Mouse (Mus musculus) neural tube, embryonic 14.5 days (tissue): ENCODE measurements around the gene Ugt1a6a. TPM values are rescaled to one million over a fixed set of nuclear protein-coding genes. Genes with fewer than 3 reads are reported as not detected.

Experiments used
- ATAC-seq: fragments of 200-750 bp; cut with Nextera tagmentation; 2 replicates; pipeline ENCODE4 v1.8.0; 2017; ENCODE audit warnings: low read depth, mild to moderate bottlenecking, moderate TSS enrichment, moderate library complexity
- H3K27ac ChIP-seq: fragments of 300-500 bp; sonication (generic); 2 replicates; pipeline ENCODE4 v1.5.1; 2014; ENCODE audit warnings: low read depth, mild to moderate bottlenecking, control low read depth, low read length, moderate library complexity, mixed read lengths
- H3K27me3 ChIP-seq: fragments of 300-500 bp; sonication (generic); 2 replicates; pipeline ENCODE4 v1.6.1; 2014; ENCODE audit warnings: low read length; ENCODE audit not compliant: control insufficient read depth, insufficient read depth
- H3K36me3 ChIP-seq: fragments of 300-500 bp; sonication (generic); 2 replicates; pipeline ENCODE4 v1.6.1; 2014; ENCODE audit warnings: low read length, mixed read lengths; ENCODE audit not compliant: control insufficient read depth, insufficient read depth
- H3K4me1 ChIP-seq: fragments of 300-500 bp; sonication (generic); 2 replicates; pipeline ENCODE4 v1.6.1; 2014; ENCODE audit warnings: low read length; ENCODE audit not compliant: control insufficient read depth, insufficient read depth
- H3K4me2 ChIP-seq: fragments of 300-500 bp; sonication (generic); 2 replicates; pipeline ENCODE4 v1.6.1; 2014; ENCODE audit warnings: mild to moderate bottlenecking, low read depth, low read length, control low read depth
- H3K4me3 ChIP-seq: fragments of 300-500 bp; sonication (generic); 2 replicates; pipeline ENCODE4 v1.5.1; 2014; ENCODE audit warnings: low read depth, low read length, control low read depth, mixed read lengths
- H3K9ac ChIP-seq: fragments of 300-500 bp; sonication (generic); replicated peaks from 2 replicates; pipeline ENCODE4 v1.6.1; 2014; ENCODE audit warnings: low read depth, mild to moderate bottlenecking, control low read depth, low read length, mixed read lengths
- H3K9me3 ChIP-seq: fragments of 300-500 bp; sonication (generic); 2 replicates; pipeline ENCODE4 v1.6.1; 2016; ENCODE audit warnings: low read length; ENCODE audit not compliant: control insufficient read depth
- WGBS: fragments of 180-500 bp; shearing (Covaris S2); extraction: QIAGEN DNeasy Blood & Tissue Kit; methylation state at CpG from one replicate; pipeline ENCODE4 v1.1.7; 2014; 5-methylcytosine and 5-hydroxymethylcytosine counted together
- polyA plus RNA-seq: library from polyadenylated mRNA; unstranded; fragments of >200 nt; fragmentation: Nextera tagmentation; extraction: Ambion mirVana; gene quantifications from 2 replicates; pipeline ENCODE4 v1.2.1, GENCODE M21; 2014

Ugt1a6a gene
- polyA plus RNA-seq, 1 experiment from 2014 or later = 0.76 TPM

DNA sequence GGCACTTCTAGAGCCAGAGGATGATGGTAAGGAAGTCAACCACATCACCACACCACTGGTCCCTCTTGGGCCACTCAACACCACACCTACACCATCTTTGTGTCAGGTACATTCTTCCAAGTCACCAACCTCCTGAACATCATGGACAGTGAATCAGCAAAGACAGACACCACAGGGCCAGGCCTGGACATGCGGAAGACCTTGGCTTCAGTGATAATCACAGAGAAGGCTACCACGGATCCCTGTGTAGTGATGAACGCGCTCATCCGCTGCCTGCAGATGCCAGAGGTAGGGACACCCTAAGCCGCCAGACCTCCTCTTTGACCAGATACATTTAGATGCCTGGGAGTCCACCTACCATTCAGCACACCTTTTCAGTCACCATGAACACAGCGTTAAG, 93.5 kb downstream of the Ugt1a6a start:
- WGBS = 71% methylated on average over 7 of the region's 7 CpGs
- no peak overlapping the region for H3K9ac ChIP-seq

GRCm38 (mm10) chr1:88229566-88229965, 95.0 kb downstream of the Ugt1a6a start:
- 80% methylated on average over 3 of the region's 3 CpGs for WGBS
- Histone ChIP-seq H3K9ac (no peak overlapping the region), H3K4me3 (no peak overlapping the region), H3K4me2 (no peak overlapping the region), H3K36me3 (no peaks in the 10 kb centered on the region), H3K4me1 (no peaks in the 10 kb centered on the region), H3K27me3 (no peaks in the 10 kb centered on the region), H3K27ac (no peak overlapping the region), H3K9me3 (peaks cover 92% of the 10 kb centered on the region)
- ATAC-seq = no peak

More for the DNA sequence above, 93.5 kb downstream of the Ugt1a6a start:
- H3K4me2 ChIP-seq = no peak overlapping the region
- peaks cover 78% of the 10 kb centered on the region for H3K9me3 ChIP-seq
- no peak overlapping the region for H3K27ac ChIP-seq
- H3K27me3 ChIP-seq = no peaks in the 10 kb centered on the region
- no peak for ATAC-seq
- H3K4me3 ChIP-seq = no peak overlapping the region
- H3K4me1 ChIP-seq = no peaks in the 10 kb centered on the region
- H3K36me3 ChIP-seq = no peaks in the 10 kb centered on the region

GRCm38 (mm10) chr1:88229986-88230385, 95.4 kb downstream of the Ugt1a6a start:
- ATAC-seq = no peak
- Histone ChIP-seq H3K27ac (no peak overlapping the region), H3K9me3 (peaks cover 96% of the 10 kb centered on the region)

DNA sequence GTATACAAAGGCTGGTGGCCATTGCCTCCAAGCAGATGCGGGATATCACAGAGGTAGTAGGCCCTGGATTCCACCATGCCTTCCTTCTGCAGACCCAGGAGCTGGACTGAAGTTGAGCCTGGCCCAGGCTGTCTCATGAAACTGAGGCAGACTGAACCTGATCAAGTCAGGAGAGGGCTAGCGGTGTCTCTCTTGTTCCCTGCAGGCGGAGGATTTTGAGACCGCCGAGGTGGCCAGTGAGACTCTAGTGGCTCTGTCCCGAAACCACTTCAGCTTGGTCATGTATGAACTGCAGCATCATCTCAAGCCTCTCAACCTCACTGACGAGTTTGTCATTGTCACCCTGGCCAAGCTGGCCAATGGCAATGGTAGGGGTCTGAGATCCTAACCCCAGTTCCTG, 95.8 kb downstream of the Ugt1a6a start:
- Histone ChIP-seq H3K27ac (no peak overlapping the region), H3K4me2 (no peak overlapping the region), H3K4me3 (no peak overlapping the region), H3K27me3 (no peaks in the 10 kb centered on the region), H3K36me3 (no peaks in the 10 kb centered on the region), H3K9ac (no peak overlapping the region), H3K4me1 (no peaks in the 10 kb centered on the region), H3K9me3 (peaks cover 99% of the 10 kb centered on the region)
- no peak for ATAC-seq
- 70% methylated on average over 7 of the region's 7 CpGs for WGBS

More at GRCm38 (mm10) chr1:88229986-88230385, 95.4 kb downstream of the Ugt1a6a start:
- Histone ChIP-seq H3K9ac (no peak overlapping the region), H3K4me2 (no peak overlapping the region), H3K27me3 (no peaks in the 10 kb centered on the region), H3K4me3 (no peak overlapping the region), H3K4me1 (no peaks in the 10 kb centered on the region), H3K36me3 (no peaks in the 10 kb centered on the region)
- 85% methylated on average over 5 of the region's 5 CpGs for WGBS

GRCm38 (mm10) chr1:88230981-88231802, 96.6 kb downstream of the Ugt1a6a start:
- ATAC-seq = no peak
- H3K27ac ChIP-seq = no peak overlapping the region
- 78% methylated on average over 6 of the region's 6 CpGs for WGBS

GRCm38 (mm10) chr1:88231803-88232499, 97.3 kb downstream of the Ugt1a6a start:
- Histone ChIP-seq H3K9me3 (peaks cover 91% of the 10 kb centered on the region), H3K4me2 (no peak overlapping the region), H3K27me3 (no peaks in the 10 kb centered on the region), H3K4me3 (no peak overlapping the region), H3K4me1 (no peaks in the 10 kb centered on the region), H3K9ac (no peak overlapping the region), H3K27ac (no peak overlapping the region), H3K36me3 (no peaks in the 10 kb centered on the region)
- no peak for ATAC-seq
- WGBS = 65% methylated on average over 7 of the region's 7 CpGs

More at GRCm38 (mm10) chr1:88230981-88231802, 96.6 kb downstream of the Ugt1a6a start:
- peaks cover 98% of the 10 kb centered on the region for H3K9me3 ChIP-seq
- H3K4me1 ChIP-seq = no peaks in the 10 kb centered on the region
- no peak overlapping the region for H3K4me2 ChIP-seq
- no peak overlapping the region for H3K4me3 ChIP-seq
- H3K36me3 ChIP-seq = no peaks in the 10 kb centered on the region
- H3K27me3 ChIP-seq = no peaks in the 10 kb centered on the region
- no peak overlapping the region for H3K9ac ChIP-seq

GRCm38 (mm10) chr1:88232664-88233380, 98.2 kb downstream of the Ugt1a6a start:
- H3K36me3 ChIP-seq = no peaks in the 10 kb centered on the region
- WGBS = 57% methylated on average over 3 of the region's 3 CpGs
- no peak overlapping the region for H3K4me2 ChIP-seq
- no peaks in the 10 kb centered on the region for H3K4me1 ChIP-seq
- no peak overlapping the region for H3K27ac ChIP-seq
- peaks cover 90% of the 10 kb centered on the region for H3K9me3 ChIP-seq
- H3K4me3 ChIP-seq = no peak overlapping the region
- ATAC-seq = no peak
- no peaks in the 10 kb centered on the region for H3K27me3 ChIP-seq
- no peak overlapping the region for H3K9ac ChIP-seq

DNA sequence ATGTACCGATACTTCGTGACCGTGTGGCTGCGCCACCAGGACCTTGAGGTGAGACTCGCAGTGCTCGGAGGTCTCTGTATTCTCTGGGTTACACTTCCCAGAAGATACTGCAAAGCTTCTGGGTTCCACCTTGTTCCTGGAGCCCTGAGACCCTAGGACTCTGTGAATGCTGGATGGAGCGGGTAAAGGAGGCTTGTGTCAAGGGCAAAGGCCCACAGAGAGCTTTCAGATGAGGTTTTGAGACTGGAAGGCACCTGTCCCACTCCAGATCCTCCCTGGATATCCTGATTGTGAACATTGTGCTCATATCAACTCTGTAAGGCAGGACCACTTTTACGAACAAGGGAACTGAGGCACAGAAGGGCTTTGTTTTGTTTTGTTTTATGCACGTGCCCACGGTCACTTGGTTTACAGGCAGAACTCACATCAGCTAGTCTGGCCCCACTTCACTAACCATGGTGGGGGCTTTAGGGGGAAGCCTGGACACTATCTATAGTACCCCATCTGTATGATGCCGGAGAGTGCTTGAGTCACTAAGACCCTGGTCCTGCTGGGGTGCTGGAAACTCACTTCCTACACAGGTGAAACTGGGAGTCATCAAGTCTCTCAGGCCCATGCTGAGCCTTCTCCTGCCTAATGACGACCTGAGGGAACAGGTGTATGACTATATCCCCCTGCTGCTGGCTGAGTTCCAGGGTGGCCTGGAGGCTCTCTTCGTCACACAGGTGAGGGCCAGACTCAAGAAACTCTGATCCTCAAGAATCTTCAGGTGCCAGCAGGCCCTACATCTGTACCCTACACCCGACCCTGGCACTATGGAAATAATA, 99.0 kb downstream of the Ugt1a6a start:
- Histone ChIP-seq H3K4me2 (no peak overlapping the region), H3K27ac (no peak overlapping the region), H3K9me3 (peaks cover 90% of the 10 kb centered on the region), H3K4me1 (no peaks in the 10 kb centered on the region), H3K27me3 (no peaks in the 10 kb centered on the region), H3K36me3 (no peaks in the 10 kb centered on the region), H3K9ac (no peak overlapping the region), H3K4me3 (no peak overlapping the region)
- no peak for ATAC-seq
- WGBS = 72% methylated on average over 14 of the region's 14 CpGs
